Mouse (Mus musculus): ENCODE results near the gene Olfr1195.

- no peak for TF ChIP-seq CTCF (IDR thresholded peaks at IDR 0.05; ENCODE audit: insufficient read depth, low read depth, low read length)
- no peak for TF ChIP-seq POLR2A (IDR thresholded peaks at IDR 0.05; ENCODE audit: insufficient read depth, low read depth, low read length)
Measured at GRCm38 (mm10) chr2:88689087-88689486, at the start of gene Olfr1195.
